Mouse (Mus musculus) stomach, postnatal 0 days (tissue): ENCODE measurements at regions not wholly inside any gene's neighbourhood (a gene's known extent, or its start where the extent isn't known, plus 50 kb on each side); places are given as distances from the start of the nearest gene placed in this dataset.

Experiments
- CTCF ChIP-seq: IDR thresholded peaks from 2 replicates; pipeline ENCODE4 v1.5.1; 2016; ENCODE audit warnings: antibody characterized with exemption, low read depth, mild to moderate bottlenecking, moderate library complexity
- EP300 ChIP-seq: optimal IDR thresholded peaks from 2 replicates; pipeline ENCODE3; 2016; ENCODE audit warnings: antibody characterized with exemption

DNA sequence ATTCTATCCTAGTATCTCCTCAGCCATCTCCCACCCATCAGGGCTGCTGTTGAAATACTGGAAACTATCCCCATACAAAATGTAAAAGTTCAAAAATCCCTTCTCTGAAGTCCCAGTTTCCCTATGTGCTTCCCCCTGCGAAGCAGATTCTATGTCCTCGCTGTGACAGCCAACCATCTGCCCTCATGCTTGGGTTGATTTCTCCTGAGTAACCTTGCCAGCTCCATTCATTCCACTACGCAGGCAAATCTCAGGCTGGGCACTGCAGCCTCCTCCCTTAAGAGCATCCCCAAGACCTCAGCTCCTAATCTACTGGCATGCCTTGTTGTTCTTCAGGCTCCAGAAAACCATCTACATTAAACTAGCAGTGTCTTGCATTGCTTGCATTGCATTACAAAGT lies 402.5 kb upstream of the Spred2 start:
- no peak for TF ChIP-seq CTCF
- no peak for TF ChIP-seq EP300
